Mouse (Mus musculus): ENCODE results near the gene Cbx6. TPM values are rescaled to one million over a fixed set of nuclear protein-coding genes. Genes with fewer than 3 reads are reported as not detected.

The Cbx6 gene
- polyA plus RNA-seq (2017; shearing (Covaris generic)) = 38.0 TPM

GRCm38 (mm10) chr15:79834130-79834880, at the start of gene Cbx6, which contains the start of gene Npcd:
Gene Cbx6, minus strand, starts transcription at chr15:79834688.
Gene Npcd, minus strand, starts transcription at chr15:79834237.

GRCm38 (mm10) chr15:79804352-79805071, 30.0 kb downstream of the Cbx6 start, which contains the start of gene Nptxr:
Gene Nptxr, minus strand, starts transcription at chr15:79804766.

GRCm38 (mm10) chr15:79777749-79778148, 56.7 kb downstream of the Cbx6 start, which contains the start of gene Dnal4:
Gene Dnal4, minus strand, starts transcription at chr15:79777849.

Other genes starting within 250 kb of the Cbx6 start
- gene Dmc1, start 229.6 kb downstream of the Cbx6 start, polyA plus RNA-seq (2017; shearing (Covaris generic)) = not detected
- gene Fam227a, start 175.7 kb downstream of the Cbx6 start, polyA plus RNA-seq (2017; shearing (Covaris generic)) = 0.16 TPM
- 10.5 TPM for gene Cby1, start 175.5 kb downstream of the Cbx6 start, polyA plus RNA-seq (2017; shearing (Covaris generic))
- gene Tomm22, start 163.8 kb downstream of the Cbx6 start, polyA plus RNA-seq (2017; shearing (Covaris generic)) = 221 TPM
- 29.4 TPM for gene Josd1, start 146.8 kb downstream of the Cbx6 start, polyA plus RNA-seq (2017; shearing (Covaris generic))
- gene Gtpbp1, start 143.8 kb downstream of the Cbx6 start, polyA plus RNA-seq (2017; shearing (Covaris generic)) = 120 TPM
- 77.0 TPM for gene Sun2, start 92.2 kb downstream of the Cbx6 start, polyA plus RNA-seq (2017; shearing (Covaris generic))
- 14.5 TPM for gene Dnal4, start 56.8 kb downstream of the Cbx6 start, polyA plus RNA-seq (2017; shearing (Covaris generic))
- gene Nptxr, start 29.9 kb downstream of the Cbx6 start, polyA plus RNA-seq (2017; shearing (Covaris generic)) = 0.24 TPM
- gene Npcd, start 451 bp downstream of the Cbx6 start, polyA plus RNA-seq (2017; shearing (Covaris generic)) = not detected
- 384 TPM for gene Apobec3, start 57.0 kb upstream of the Cbx6 start, polyA plus RNA-seq (2017; shearing (Covaris generic))
- gene Cbx7, start 136.4 kb upstream of the Cbx6 start, polyA plus RNA-seq (2017; shearing (Covaris generic)) = 179 TPM
- 2.0 TPM for gene Pdgfb, start 180.3 kb upstream of the Cbx6 start, polyA plus RNA-seq (2017; shearing (Covaris generic))